Mouse (Mus musculus) ovary, postnatal 36 days (tissue): Measurements from ENCODE around the gene Sort1.

Source experiments
- DNase-seq: peaks from one replicate; pipeline ENCODE4 v3.0.0; 2022; ENCODE audit warnings: low spot score, mixed read lengths

Sort1 gene

GRCm38 (mm10) chr3:108295379-108296219, 11.7 kb downstream of the Sort1 start:
- DNase-seq, result peak; percentile 43

GRCm38 (mm10) chr3:108296220-108297049, 12.6 kb downstream of the Sort1 start:
- DNase-seq, result peak; percentile 46

GRCm38 (mm10) chr3:108297050-108297419, 13.2 kb downstream of the Sort1 start:
- DNase-seq, result no peak

- DNase-seq, result no peak
These were observed 14.0 kb downstream of the Sort1 start for GRCm38 (mm10) chr3:108297603-108298553.

GRCm38 (mm10) chr3:108300455-108301030, 16.7 kb downstream of the Sort1 start:
- DNase-seq, result no peak

- DNase-seq, result no peak
These were observed 19.8 kb downstream of the Sort1 start for GRCm38 (mm10) chr3:108303683-108304082.

- no peak for DNase-seq
These were observed 20.9 kb downstream of the Sort1 start for GRCm38 (mm10) chr3:108304747-108305146.

DNA sequence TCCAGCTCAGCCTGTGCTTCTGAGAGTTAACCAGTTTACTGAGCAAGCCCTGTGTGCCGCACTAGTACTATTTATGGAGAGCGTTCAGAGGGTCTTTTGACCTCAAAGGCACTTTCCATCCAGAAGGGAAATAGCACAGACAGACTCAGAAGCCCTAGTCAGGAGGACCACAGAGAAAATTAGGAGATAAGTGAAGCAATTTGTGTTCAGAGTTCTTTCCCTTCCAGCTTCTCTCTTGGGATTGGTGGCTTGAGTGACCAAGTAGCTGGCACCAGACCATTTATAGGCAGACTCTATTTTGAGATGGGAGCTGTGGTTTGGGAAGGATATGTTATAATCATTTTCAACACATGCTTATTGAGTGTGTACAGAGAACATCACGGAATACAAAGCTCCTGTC, 22.5 kb downstream of the Sort1 start:
- no peak for DNase-seq

- DNase-seq, result no peak
These were observed 23.6 kb downstream of the Sort1 start for GRCm38 (mm10) chr3:108307485-108307884.

- DNase-seq, result no peak
These were observed 27.0 kb downstream of the Sort1 start for GRCm38 (mm10) chr3:108310921-108311341.

GRCm38 (mm10) chr3:108311688-108312087, 27.8 kb downstream of the Sort1 start:
- no peak for DNase-seq

DNA sequence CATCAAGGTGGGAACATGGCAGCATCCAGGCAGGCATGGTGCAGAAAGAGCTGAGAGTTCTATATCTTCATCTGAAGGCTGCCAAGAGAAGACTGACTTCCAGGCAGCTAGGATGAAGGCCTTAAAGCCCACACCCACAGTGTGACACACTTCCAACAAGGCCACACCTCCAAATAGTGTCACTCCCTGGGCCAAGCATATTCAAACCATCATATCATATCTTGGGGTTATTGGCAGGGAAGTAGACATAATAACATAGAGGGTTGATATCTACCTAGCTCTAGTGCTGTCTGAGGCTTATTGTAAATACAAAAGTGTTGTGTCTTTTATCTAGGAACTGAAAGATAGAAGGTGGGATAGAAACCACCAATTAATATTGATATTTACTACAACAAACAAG, 28.5 kb downstream of the Sort1 start:
- DNase-seq, result no peak

DNA sequence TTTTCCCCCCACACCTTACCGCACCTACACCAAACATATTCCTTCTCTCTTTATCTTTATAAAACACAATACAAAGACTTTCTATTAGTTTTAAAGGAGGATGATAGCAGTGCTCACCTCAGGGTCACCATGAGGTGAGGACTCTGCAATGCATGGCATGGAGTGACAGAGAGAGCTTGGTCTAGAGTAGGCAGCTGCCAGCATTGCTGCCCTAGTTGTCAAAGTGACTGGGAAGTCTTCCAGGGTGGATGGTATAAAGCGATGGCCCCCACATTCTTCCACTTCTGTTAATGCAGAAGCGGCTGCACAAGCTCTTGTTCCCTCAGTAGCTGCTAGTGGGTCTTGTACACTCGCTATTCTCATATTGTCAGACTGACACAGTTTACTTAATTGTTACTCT, 29.3 kb downstream of the Sort1 start:
- DNase-seq, result no peak

- no peak for DNase-seq
These were observed 30.3 kb downstream of the Sort1 start for GRCm38 (mm10) chr3:108314038-108314675.

DNA sequence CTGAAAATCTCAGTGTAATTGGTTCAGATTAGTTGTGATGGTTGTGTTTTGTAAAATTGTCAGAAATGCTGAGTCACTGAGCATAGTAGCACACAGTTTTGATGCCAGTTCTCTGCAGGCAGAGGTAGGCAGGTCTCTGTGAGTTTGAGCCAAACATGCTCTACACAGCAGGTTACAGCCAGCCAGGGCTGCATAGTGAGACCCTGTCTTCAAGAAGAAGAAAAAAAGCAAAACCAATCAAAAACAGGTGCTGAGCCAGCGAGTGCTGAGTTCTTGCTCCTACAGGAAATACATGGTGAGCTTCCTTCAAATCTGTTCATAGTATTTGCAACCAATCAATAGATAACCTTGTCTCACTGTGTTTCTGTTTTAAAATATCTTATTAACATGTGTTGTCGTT, 34.6 kb downstream of the Sort1 start:
- DNase-seq, result no peak

- DNase-seq, result no peak
These were observed 37.8 kb downstream of the Sort1 start for GRCm38 (mm10) chr3:108321671-108322070.

DNA sequence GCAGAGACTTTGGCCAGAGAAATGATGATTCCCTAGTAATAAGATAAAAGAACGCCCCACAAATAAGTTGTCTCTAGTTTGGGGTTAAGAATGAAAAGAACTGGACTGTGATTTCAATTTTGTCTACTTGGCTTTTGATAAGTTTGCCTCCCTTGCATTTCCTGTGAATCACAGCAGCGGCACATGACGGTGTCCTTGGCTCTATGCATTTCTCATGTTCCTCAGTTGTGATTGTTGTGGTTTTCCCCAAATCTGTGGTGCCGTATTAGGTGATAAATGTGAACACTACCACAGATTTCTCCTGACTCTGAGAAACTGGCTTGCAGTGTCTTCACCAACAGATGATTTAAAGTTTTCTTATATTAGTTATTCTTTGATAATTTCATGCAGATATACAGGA, 38.3 kb downstream of the Sort1 start:
- DNase-seq, result no peak

- no peak for DNase-seq
These were observed 39.1 kb downstream of the Sort1 start for GRCm38 (mm10) chr3:108322962-108323361.

DNA sequence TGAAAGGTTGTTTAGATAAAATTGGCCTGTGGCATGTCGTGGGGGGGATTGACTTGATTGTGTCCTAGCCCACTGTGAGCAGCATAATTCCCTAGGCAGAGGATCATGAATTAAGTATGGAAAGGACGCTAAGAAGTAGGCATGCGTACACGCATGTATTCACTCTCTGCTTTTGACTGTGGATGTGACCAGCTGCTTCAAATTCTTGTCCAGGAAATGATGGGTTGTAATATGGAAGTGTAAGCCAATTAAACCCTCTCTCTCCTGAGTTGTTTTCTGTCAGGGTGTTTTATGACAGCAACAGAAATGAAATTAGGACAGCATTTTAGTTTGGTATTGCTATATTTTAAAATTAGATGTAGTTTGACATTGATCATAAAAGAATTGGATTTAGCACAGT, 41.0 kb downstream of the Sort1 start:
- DNase-seq, result no peak

DNA sequence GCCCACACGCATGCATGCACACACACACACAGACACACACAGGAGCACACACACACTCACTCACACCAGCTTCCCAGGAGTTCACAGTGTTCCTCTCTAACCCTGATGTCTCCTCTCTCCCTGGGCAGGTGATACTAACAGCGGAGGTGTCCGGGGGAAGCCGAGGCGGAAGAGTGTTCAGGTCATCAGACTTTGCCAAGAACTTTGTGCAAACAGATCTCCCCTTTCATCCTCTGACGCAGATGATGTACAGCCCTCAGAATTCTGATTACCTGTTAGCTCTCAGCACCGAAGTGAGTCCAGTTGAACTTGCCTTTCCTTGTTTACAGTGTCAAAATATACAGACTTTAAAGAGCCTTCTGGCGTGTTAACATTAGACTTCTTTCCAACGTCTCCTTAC, 41.6 kb downstream of the Sort1 start:
- DNase-seq, result no peak

DNA sequence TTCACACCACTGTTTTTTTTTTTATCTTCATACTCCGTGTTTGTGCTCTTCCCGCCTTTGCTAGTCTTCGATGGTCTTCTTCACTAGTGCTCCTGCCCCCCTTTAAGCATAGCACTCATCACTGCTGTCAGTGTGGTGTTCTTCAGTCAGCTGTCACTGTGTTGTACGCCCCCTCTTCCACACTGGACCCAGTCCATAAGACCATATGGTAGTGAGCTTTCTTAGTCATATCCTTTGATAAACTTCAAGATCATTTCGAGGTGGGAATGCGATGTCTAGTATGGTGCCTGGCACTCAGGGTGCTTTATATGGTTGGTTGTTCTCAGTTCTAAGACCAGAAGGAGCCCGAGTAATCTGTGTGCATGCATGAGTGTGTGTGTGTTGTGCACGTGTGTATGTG, 43.4 kb downstream of the Sort1 start:
- DNase-seq, result no peak
